Mouse (Mus musculus) granulocyte monocyte progenitor cell, adult 5-6 weeks (primary cell): ENCODE measurements around the gene Map7d3. TPM values are rescaled to one million over a fixed set of nuclear protein-coding genes. Genes with fewer than 3 reads are reported as not detected.

Source experiments
- total RNA-seq, 2 experiments: library from RNA; stranded (forward) in 1 of 2; stranded (reverse) in 1 of 2; fragments of 200-712, 200-1000 nt in 1 of 2; fragments of >200 nt in 1 of 2; fragmentation: Nextera tagmentation in 1 of 2; gene quantifications; 2 replicates each; pipeline ENCODE4 v1.2.3; 2014 to 2017

Map7d3 gene
- total RNA-seq, 2 experiments from 2014 or later, result 6.4 to 8.6 TPM

Other genes with a start within 250 kb of the Map7d3 start
- gene Mmgt1, start 224.3 kb downstream of the Map7d3 start, total RNA-seq (2014; fragmentation: Nextera tagmentation), result 22.8 and 27.3 TPM in 2 replicates
- gene Mmgt1, start 224.3 kb downstream of the Map7d3 start, total RNA-seq (2017), result 23.0 and 28.5 TPM in 2 replicates
- 3.4 and 7.6 TPM in 2 replicates for gene Slc9a6, start 212.6 kb downstream of the Map7d3 start, total RNA-seq (2014; fragmentation: Nextera tagmentation)
- 11.4 and 11.6 TPM in 2 replicates for gene Slc9a6, start 212.6 kb downstream of the Map7d3 start, total RNA-seq (2017)
- gene Fhl1, start 90.5 kb downstream of the Map7d3 start, total RNA-seq (2014; fragmentation: Nextera tagmentation), result not detected in 2 replicates
- gene Fhl1, start 90.5 kb downstream of the Map7d3 start, total RNA-seq (2017), result not detected in 2 replicates
- not detected in 2 replicates for gene Adgrg4, start 47.8 kb upstream of the Map7d3 start, total RNA-seq (2014; fragmentation: Nextera tagmentation)
- gene Adgrg4, start 47.8 kb upstream of the Map7d3 start, total RNA-seq (2017), result not detected in 2 replicates
- gene Brs3, start 220.7 kb upstream of the Map7d3 start, total RNA-seq (2014; fragmentation: Nextera tagmentation), result not detected in 2 replicates
- gene Brs3, start 220.7 kb upstream of the Map7d3 start, total RNA-seq (2017), result not detected in 2 replicates
- 37.9 and 46.8 TPM in 2 replicates for gene Htatsf1, start 231.3 kb upstream of the Map7d3 start, total RNA-seq (2014; fragmentation: Nextera tagmentation)
- gene Htatsf1, start 231.3 kb upstream of the Map7d3 start, total RNA-seq (2017), result 66.8 and 76.7 TPM in 2 replicates